Mouse (Mus musculus): ENCODE measurements around the gene Vmn1r42.

- TF ChIP-seq MYOG (IDR thresholded peaks at IDR 0.05; ENCODE audit: control insufficient read depth in 1 of 3, insufficient read depth in 1 of 3, insufficient read length in 2 of 3, low read depth in 2 of 3) (no peak), MAX (IDR thresholded peaks at IDR 0.05; ENCODE audit: low read depth) (no peak), POLR2A (IDR thresholded peaks at IDR 0.05; ENCODE audit: insufficient read length, low read depth) (no peak), MYOD1 (IDR thresholded peaks at IDR 0.05; ENCODE audit: control insufficient read depth in 1 of 3, insufficient read length in 2 of 3, low read depth in 2 of 3) (no peak), CEBPB (IDR thresholded peaks at IDR 0.05; ENCODE audit: insufficient read depth, poor library complexity, severe bottlenecking) (no peak), USF1 (IDR thresholded peaks at IDR 0.05; ENCODE audit: low read depth) (no peak), POLR2AphosphoS2 (IDR thresholded peaks at IDR 0.05; ENCODE audit: insufficient read length, low read depth) (no peak), TCF12 (IDR thresholded peaks at IDR 0.05; ENCODE audit: insufficient read depth, poor library complexity, severe bottlenecking) (no peak), E2F4 (IDR thresholded peaks at IDR 0.05; ENCODE audit: insufficient read depth) (no peak), SRF (IDR thresholded peaks at IDR 0.05; ENCODE audit: control insufficient read depth, insufficient read length, low read depth) (no peak), REST (IDR thresholded peaks at IDR 0.05; ENCODE audit: insufficient read depth, insufficient read length) (no peak), TCF3 (IDR thresholded peaks at IDR 0.05; ENCODE audit: insufficient read length, low read depth) (no peak)
These were observed 7.1 kb upstream of the Vmn1r42 start, which contains the start of gene Vmn1r44 for GRCm38 (mm10) chr6:89883360-89883759.

Data from myocyte (in vitro differentiated cells).